Mouse (Mus musculus) right cerebral cortex, postnatal 14 days (tissue): Measurements from ENCODE around the gene Zmiz1.

ENCODE experiments used
- DNase-seq: peaks from one replicate; pipeline ENCODE4 v3.0.0; 2022

The Zmiz1 gene

GRCm38 (mm10) chr14:25516640-25517591 lies 57.9 kb downstream of the Zmiz1 start:
- no peak for DNase-seq

- no peak for DNase-seq
Observed at GRCm38 (mm10) chr14:25518645-25519044, 59.7 kb downstream of the Zmiz1 start.

- no peak for DNase-seq
Observed at GRCm38 (mm10) chr14:25519656-25520055, 60.7 kb downstream of the Zmiz1 start.

GRCm38 (mm10) chr14:25520589-25520988 lies 61.6 kb downstream of the Zmiz1 start:
- no peak for DNase-seq

- DNase-seq: no peak
Observed at GRCm38 (mm10) chr14:25520991-25521390, 62.0 kb downstream of the Zmiz1 start.

- no peak for DNase-seq
Observed at GRCm38 (mm10) chr14:25521500-25521899, 62.5 kb downstream of the Zmiz1 start.

GRCm38 (mm10) chr14:25522415-25522814 lies 63.4 kb downstream of the Zmiz1 start:
- DNase-seq: no peak

GRCm38 (mm10) chr14:25523230-25524110 lies 64.5 kb downstream of the Zmiz1 start:
- DNase-seq: no peak

GRCm38 (mm10) chr14:25524111-25524495 lies 65.1 kb downstream of the Zmiz1 start:
- no peak for DNase-seq

GRCm38 (mm10) chr14:25524884-25525283 lies 65.9 kb downstream of the Zmiz1 start:
- DNase-seq: no peak

GRCm38 (mm10) chr14:25525729-25526128 lies 66.7 kb downstream of the Zmiz1 start:
- DNase-seq: no peak

- DNase-seq: no peak
Observed at GRCm38 (mm10) chr14:25526872-25527271, 67.9 kb downstream of the Zmiz1 start.

GRCm38 (mm10) chr14:25527321-25527720 lies 68.3 kb downstream of the Zmiz1 start:
- DNase-seq: no peak

GRCm38 (mm10) chr14:25530342-25530741 lies 71.4 kb downstream of the Zmiz1 start:
- DNase-seq: no peak

- DNase-seq: no peak
Observed at GRCm38 (mm10) chr14:25530815-25531214, 71.8 kb downstream of the Zmiz1 start.

GRCm38 (mm10) chr14:25533010-25533409 lies 74.0 kb downstream of the Zmiz1 start:
- DNase-seq: no peak

- no peak for DNase-seq
Observed at GRCm38 (mm10) chr14:25533631-25534395, 74.8 kb downstream of the Zmiz1 start.

- DNase-seq: no peak
Observed at GRCm38 (mm10) chr14:25534396-25534769, 75.4 kb downstream of the Zmiz1 start.

- no peak for DNase-seq
Observed at GRCm38 (mm10) chr14:25534918-25535582, 76.1 kb downstream of the Zmiz1 start.

- DNase-seq: no peak
Observed at GRCm38 (mm10) chr14:25535583-25535943, 76.6 kb downstream of the Zmiz1 start.

- no peak for DNase-seq
Observed at GRCm38 (mm10) chr14:25536476-25536875, 77.5 kb downstream of the Zmiz1 start.

GRCm38 (mm10) chr14:25537351-25537750 lies 78.4 kb downstream of the Zmiz1 start:
- no peak for DNase-seq
